Mouse (Mus musculus) right cerebral cortex, adult 2 months (tissue): ENCODE data around the gene Zfp873.
"Not testable (repeated sequence)": the region's sequence is repeated elsewhere in the genome, so short reads cannot be mapped to it uniquely, and the experiment has no call there.

Experiments used
- DNase-seq, 2 experiments: peaks; one replicate each; pipeline ENCODE4 v3.0.0; 2021 to 2022; ENCODE audit warnings: low spot score in 2 of 2

Zfp873 gene

DNA sequence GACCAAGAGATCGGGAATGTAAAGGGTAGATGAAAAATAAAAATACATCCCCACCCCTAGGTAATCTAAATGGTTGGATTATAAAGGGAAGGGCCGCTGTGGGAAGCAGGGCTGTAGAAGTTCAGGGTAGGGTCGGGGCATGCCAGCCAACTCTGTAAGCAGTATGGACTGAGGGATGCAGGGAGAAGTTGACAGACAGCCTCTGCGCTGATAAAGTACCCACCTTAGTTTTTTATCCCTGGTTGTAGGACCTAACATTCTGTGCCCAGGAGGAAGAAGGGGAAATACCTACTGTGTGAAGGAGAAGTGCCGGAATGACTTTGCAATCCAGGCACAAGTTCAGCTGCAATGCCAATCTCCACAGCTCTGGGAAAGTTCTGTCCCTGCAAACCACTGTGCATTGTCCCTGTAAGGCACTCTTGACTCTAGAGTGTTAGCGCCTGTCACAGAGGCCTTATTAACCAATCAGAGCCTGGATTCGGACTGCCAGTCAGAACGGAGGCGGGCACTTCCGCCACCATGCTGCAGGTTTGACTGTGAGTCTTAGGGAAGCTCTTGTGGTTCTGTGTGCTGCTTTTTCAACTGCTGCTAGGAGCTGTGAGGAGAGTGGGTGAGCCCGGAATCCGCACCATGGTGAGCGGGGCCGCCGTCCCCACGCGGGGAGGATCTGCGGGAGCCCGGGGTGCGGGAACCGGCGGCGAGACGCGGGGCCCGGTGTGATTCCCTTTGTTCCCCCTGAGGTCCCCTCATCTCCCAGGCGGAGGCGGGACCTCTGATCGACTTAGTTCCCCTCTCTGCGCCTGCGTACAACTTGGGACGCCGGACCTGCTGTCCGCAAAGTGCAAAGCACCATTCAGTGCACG, at the start of gene Zfp873:
TSS of gene Zfp873 (plus strand) at position 527 of the 863 bp plus-strand sequence.
- peak; percentile 90 to 93 for DNase-seq

- DNase-seq = not testable (repeated sequence)
These were observed 44.7 kb upstream of the Zfp873 start for GRCm38 (mm10) chr10:82003209-82003608.

DNA sequence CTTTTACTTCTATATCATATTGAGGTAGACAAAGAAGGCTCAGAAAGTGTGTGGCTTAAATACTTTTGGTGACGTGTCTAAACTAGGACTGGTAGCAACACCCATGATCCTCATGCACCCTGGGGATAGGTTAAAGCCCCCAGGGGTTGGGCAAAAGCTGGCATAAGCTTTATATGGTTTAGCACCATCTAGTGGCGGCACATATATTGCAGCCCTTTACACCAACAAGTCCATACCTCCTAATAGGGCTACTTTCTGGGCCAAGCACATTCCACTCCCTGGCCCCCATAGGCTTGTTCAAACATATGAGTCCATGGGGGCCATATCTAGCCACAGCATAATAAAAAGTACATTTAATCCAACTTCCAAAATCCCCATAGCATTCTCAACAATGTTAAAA, 43.1 kb upstream of the Zfp873 start:
- peak in 1 of 2 experiments; percentile 18 for DNase-seq

DNA sequence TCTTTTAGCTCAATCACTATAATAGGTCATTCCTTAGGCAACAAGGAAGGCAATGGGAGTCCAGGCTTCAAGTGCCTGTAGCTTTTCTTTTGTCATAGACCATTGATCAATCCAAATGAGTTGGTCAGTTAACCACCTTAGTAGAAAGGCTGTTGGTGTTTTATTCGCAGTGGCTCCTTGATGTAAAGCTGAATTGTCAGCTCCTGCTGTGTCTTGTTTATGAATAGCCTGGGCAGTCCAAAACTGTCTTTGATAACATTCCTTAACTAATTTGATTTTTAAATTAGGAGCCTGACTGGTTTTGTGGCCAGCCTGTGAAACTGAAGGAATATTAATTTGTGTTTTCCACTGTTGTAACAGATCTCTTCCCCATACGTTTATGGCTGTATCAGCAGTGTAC, 5.7 kb upstream of the Zfp873 start:
- no peak for DNase-seq

DNA sequence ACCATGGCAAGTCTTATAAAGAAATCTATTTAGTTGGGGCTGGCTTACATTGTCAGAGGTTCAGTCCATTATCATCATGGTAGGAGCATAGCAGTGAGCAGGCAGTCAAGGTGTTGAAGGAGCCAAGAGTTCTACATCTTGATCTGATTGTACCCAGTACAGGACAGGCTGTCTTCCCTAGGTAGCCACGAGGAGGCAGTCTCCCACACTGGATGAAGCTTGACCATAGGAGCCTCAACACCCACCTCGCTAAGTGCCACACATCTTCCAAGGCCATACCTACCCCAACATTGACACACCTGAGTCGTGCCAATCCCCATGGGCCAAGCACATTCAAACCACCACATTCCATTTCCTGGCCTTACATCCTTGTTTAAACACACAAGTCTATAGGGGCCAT, 1.3 kb upstream of the Zfp873 start:
- DNase-seq = no peak

GRCm38 (mm10) chr10:82048460-82048804, 509 bp downstream of the Zfp873 start:
- not testable (repeated sequence) for DNase-seq

DNA sequence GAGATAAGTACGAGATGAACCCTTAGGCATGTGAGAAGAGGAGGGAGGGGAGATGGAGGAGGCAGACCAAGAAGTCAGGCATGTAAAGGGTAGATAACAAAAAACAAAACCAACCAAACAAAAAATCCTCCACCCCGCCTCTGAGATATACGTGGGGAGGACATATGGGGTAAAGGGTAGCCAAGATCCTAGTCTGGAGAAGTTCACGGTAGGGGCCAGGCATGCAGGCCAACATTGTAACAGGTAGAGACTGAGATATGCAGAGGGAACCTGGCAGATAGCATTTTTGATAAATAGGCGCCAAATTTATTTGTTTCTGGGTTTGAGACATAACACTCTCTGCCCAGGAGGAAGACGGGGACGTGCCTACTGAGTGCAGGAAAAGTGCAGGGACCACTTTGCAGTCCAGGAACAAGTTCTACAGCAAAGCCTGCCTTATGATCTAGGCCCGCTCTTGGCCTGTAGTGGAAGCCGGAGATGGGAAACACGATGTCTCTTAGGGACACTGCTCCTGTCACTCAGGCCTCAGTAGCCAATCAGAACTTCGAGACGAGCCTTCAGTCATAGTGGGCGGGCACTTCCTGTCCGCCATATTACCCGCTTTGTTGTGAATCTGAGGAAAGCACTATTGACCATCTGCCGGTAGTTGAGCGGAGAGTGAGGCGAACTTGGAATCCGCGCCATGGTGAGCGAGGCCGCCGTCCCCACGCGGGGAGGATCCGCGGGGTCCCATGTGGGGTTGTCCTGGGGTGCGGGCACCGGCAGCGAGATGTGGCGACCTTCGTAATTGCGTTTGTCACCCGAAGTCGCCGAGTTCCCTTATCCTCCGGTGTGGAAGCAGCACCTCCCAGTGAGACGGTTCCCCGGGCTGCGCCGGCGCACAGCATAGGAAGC, 35.1 kb downstream of the Zfp873 start, which contains the start of gene BC024063:
TSS of gene BC024063 (plus strand) at position 626 of the 894 bp plus-strand sequence.
- peak; percentile 74 to 83 for DNase-seq

- not testable (repeated sequence) for DNase-seq
These were observed 35.7 kb downstream of the Zfp873 start for GRCm38 (mm10) chr10:82083622-82083971.
